ENCODE assay signal across 8 mouse cellular contexts in genomic region chr15:99590429-99591084, GRCm38 (mm10). TPM values are rescaled to one million over a fixed set of nuclear protein-coding genes. Genes with fewer than 3 reads are reported as not detected.
DNase-seq lines count a peak whose midpoint lies in the region; ATAC-seq and TF ChIP-seq lines count a peak whose summit lies in the region.

Gene Aqp5, plus strand, starts transcription at chr15:99590782.

- WGBS in kidney, postnatal 0 days, result 2% methylated on average over 75 of the region's 83 CpGs
- WGBS in intestine, postnatal 0 days, result 2% methylated on average over 56 of the region's 83 CpGs
- under 1% methylated on average over 53 of the region's 83 CpGs for WGBS in midbrain, embryonic 16.5 days

- H3K4me1 ChIP-seq in kidney, postnatal 0 days (replicated peaks; ENCODE audit: insufficient read depth, low read length), result peaks cover 7% of the 10 kb centered on the region; the same call in 1 of the 2 replicates
- H3K4me1 ChIP-seq in embryonic fibroblast, embryonic 13.5 days (ENCODE audit: control insufficient read depth, insufficient read depth, low read length), result peaks cover 9% of the 10 kb centered on the region; the same call in 1 of the 2 replicates
- H3K4me1 ChIP-seq in intestine, postnatal 0 days (replicated peaks; ENCODE audit: control insufficient read depth, insufficient read depth, low read length), result no peaks in the 10 kb centered on the region
- H3K4me1 ChIP-seq in midbrain, embryonic 16.5 days (ENCODE audit: control insufficient read depth, insufficient read depth, low read length), result peaks cover 6% of the 10 kb centered on the region; the same call in 1 of the 2 replicates

- H3K9ac ChIP-seq in kidney, postnatal 0 days (ENCODE audit: low read depth, low read length), result peak within 1 kb of the TSS; percentile 40
- no peak within 1 kb of the TSS for H3K9ac ChIP-seq in intestine, postnatal 0 days (ENCODE audit: low read depth, low read length)
- peak within 1 kb of the TSS; percentile 45; the same call in 1 of the 2 replicates for H3K9ac ChIP-seq in midbrain, embryonic 16.5 days (ENCODE audit: low read depth, low read length)

- no peak for DNase-seq in kidney, postnatal 0 days (ENCODE audit: low spot score)
- DNase-seq in kidney, postnatal 14 days, result no peak
- DNase-seq in spleen, postnatal 10 days (ENCODE audit: low spot score in 2 of 2), result no peak
- DNase-seq in cerebellum, adult 9-10 months, result no peak

- H3K4me3 ChIP-seq in kidney, postnatal 0 days (replicated peaks; ENCODE audit: low read depth, low read length), result peak within 1 kb of the TSS; percentile 26
- H3K4me3 ChIP-seq in embryonic fibroblast, embryonic 13.5 days (ENCODE audit: insufficient read depth, low read length), result 0 out of 2 replicates have a peak within 1 kb of the TSS, but pooled peaks have one; percentile 22
- H3K4me3 ChIP-seq in intestine, postnatal 0 days (ENCODE audit: low read depth, low read length), result peak within 1 kb of the TSS; percentile 34
- H3K4me3 ChIP-seq in midbrain, embryonic 16.5 days (ENCODE audit: low read depth, low read length), result peak within 1 kb of the TSS; percentile 44

- no peaks in the 10 kb centered on the region for H3K36me3 ChIP-seq in kidney, postnatal 0 days (ENCODE audit: insufficient read depth, low read length)
- H3K36me3 ChIP-seq in intestine, postnatal 0 days (ENCODE audit: control insufficient read depth, insufficient read depth), result no peaks in the 10 kb centered on the region
- H3K36me3 ChIP-seq in midbrain, embryonic 16.5 days (ENCODE audit: control insufficient read depth, insufficient read depth, low read length), result no peaks in the 10 kb centered on the region

- peaks cover 61% of the 10 kb centered on the region for H3K27me3 ChIP-seq in kidney, postnatal 0 days (ENCODE audit: insufficient read depth, low read length)
- H3K27me3 ChIP-seq in intestine, postnatal 0 days (replicated peaks; ENCODE audit: control insufficient read depth, insufficient read depth, low read length), result peaks cover 99% of the 10 kb centered on the region
- H3K27me3 ChIP-seq in midbrain, embryonic 16.5 days (ENCODE audit: control insufficient read depth, insufficient read depth, low read depth, low read length), result peaks cover 74% of the 10 kb centered on the region

- H3K4me2 ChIP-seq in kidney, postnatal 0 days (ENCODE audit: low read length), result peak within 1 kb of the TSS; percentile 51
- H3K4me2 ChIP-seq in intestine, postnatal 0 days (replicated peaks; ENCODE audit: low read depth), result peak within 1 kb of the TSS; percentile 65
- H3K4me2 ChIP-seq in midbrain, embryonic 16.5 days (ENCODE audit: low read length), result peak within 1 kb of the TSS; percentile 60

- TF ChIP-seq POLR2A in embryonic fibroblast, embryonic 13.5 days (IDR thresholded peaks at IDR 0.05; ENCODE audit: low read depth, low read length), result no peak

- no peaks in the 10 kb centered on the region for H3K9me3 ChIP-seq in kidney, postnatal 0 days (replicated peaks; ENCODE audit: low read length)
- no peaks in the 10 kb centered on the region for H3K9me3 ChIP-seq in intestine, postnatal 0 days (ENCODE audit: control insufficient read depth)
- H3K9me3 ChIP-seq in midbrain, embryonic 16.5 days (replicated peaks; ENCODE audit: control insufficient read depth, low read length, poor library complexity, severe bottlenecking), result no peaks in the 10 kb centered on the region

- no peak within 1 kb of the TSS for H3K27ac ChIP-seq in kidney, postnatal 0 days
- no peak within 1 kb of the TSS for H3K27ac ChIP-seq in embryonic fibroblast, embryonic 13.5 days (ENCODE audit: insufficient read depth, low read length)
- no peak within 1 kb of the TSS for H3K27ac ChIP-seq in intestine, postnatal 0 days (ENCODE audit: low read depth, low read length)
- no peak within 1 kb of the TSS for H3K27ac ChIP-seq in midbrain, embryonic 16.5 days (ENCODE audit: low read length)

- no peak for TF ChIP-seq CTCF in kidney, postnatal 0 days (IDR thresholded peaks at IDR 0.05; ENCODE audit: low read depth)
- no peak for TF ChIP-seq CTCF in embryonic fibroblast, embryonic 13.5 days (IDR thresholded peaks at IDR 0.05; ENCODE audit: borderline replicate concordance, insufficient read depth, low read length)
- TF ChIP-seq CTCF in intestine, postnatal 0 days (IDR thresholded peaks at IDR 0.05; ENCODE audit: low read depth), result no peak

- peak; percentile 49; the same call in 1 of the 2 replicates for ATAC-seq in kidney, postnatal 0 days (replicated peaks; ENCODE audit: low FRiP score, low read depth)
- ATAC-seq in intestine, postnatal 0 days, result no peak
- ATAC-seq in midbrain, embryonic 16.5 days, result peak; percentile 71
- no peak for ATAC-seq in erythroid progenitor cell, adult 5-6 weeks (replicated peaks; ENCODE audit: low FRiP score, poor library complexity, severe bottlenecking)

RNA-seq across cellular contexts. Expression of gene Aqp5, which starts in this region (rescaled TPM):
- 2.2 and 2.3 TPM in 2 replicates for polyA plus RNA-seq in kidney, postnatal 0 days (2015; fragmentation: Nextera tagmentation; extraction: Ambion mirVana)
- 4.2 and 7.0 TPM in 2 replicates for polyA plus RNA-seq in embryonic fibroblast, embryonic 13.5 days (2011; ENCODE audit: insufficient read length, low read depth, missing spikeins)
- 0.14 TPM in 1 of 2 replicates, not detected in the other for polyA plus RNA-seq in intestine, postnatal 0 days (2015; fragmentation: Nextera tagmentation; extraction: Ambion mirVana)
- polyA plus RNA-seq in midbrain, embryonic 16.5 days (2015; fragmentation: Nextera tagmentation; extraction: Ambion mirVana), result 0.97 and 1.1 TPM in 2 replicates
- not detected in 2 replicates for total RNA-seq in erythroid progenitor cell, adult 5-6 weeks (2015; ENCODE audit: low replicate concordance)
- not detected in 2 replicates for total RNA-seq in erythroid progenitor cell, adult 5-6 weeks (2017; ENCODE audit: low replicate concordance)

Comparison
In these comparisons a context has a peak if more than half of its experiments do, and no peak if none do; other contexts are left out.
1. ATAC-seq: peak in kidney, postnatal 0 days (single experiment) and midbrain, embryonic 16.5 days (single experiment); none in intestine, postnatal 0 days (single experiment) and erythroid progenitor cell, adult 5-6 weeks (single experiment).
2. Peak in every context shown above with its lines, with median percentiles within 50 percentile points of each other: H3K4me2 ChIP-seq and H3K4me3 ChIP-seq.